Mouse (Mus musculus) midbrain, embryonic 15.5 days (tissue): Measurements from ENCODE around the gene Zfp330. TPM values are rescaled to one million over a fixed set of nuclear protein-coding genes. Genes with fewer than 3 reads are reported as not detected.

ENCODE experiments used
- polyA plus RNA-seq: library from polyadenylated mRNA; unstranded; fragments of >200 nt; fragmentation: Nextera tagmentation; extraction: Ambion mirVana; gene quantifications from 2 replicates; pipeline ENCODE4 v1.2.1, GENCODE M21; 2015

Gene Zfp330
- polyA plus RNA-seq, 1 experiment from 2014 or later = 76.6 TPM

Other genes with a start within 250 kb of the Zfp330 start
- 2.7 TPM in 2 replicates for gene Rnf150, start 89.2 kb upstream of the Zfp330 start, polyA plus RNA-seq